Mouse (Mus musculus): Measurements from ENCODE around the gene Doxl2.

DNA sequence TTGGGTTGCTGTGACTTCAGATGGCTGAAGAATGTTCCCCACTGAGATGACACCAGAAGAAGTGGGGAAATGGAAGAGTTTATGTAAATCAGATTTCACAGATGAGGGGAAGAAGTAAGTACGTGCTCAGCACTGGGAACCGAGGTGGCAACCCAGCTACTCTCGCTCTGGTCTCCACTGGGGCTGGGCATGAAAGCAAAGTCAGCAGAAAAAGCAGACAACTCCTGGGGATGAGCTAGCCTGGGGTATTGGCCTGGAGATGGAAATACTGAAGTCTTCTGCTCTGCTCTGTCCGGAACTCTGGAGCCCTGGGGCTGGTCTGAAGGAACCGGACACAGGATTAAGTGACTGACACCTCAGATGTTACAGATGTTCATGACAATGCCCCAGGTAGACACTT, 20.6 kb upstream of the Doxl2 start:
- TF ChIP-seq POLR2A (IDR thresholded peaks at IDR 0.05; ENCODE audit: insufficient read depth, low read depth, low read length) (no peak), EP300 (IDR thresholded peaks at IDR 0.05; ENCODE audit: insufficient read depth, low read depth, low read length) (no peak)

All from heart, adult 2 months (tissue).